Mouse (Mus musculus) urinary bladder, postnatal 36 days (tissue): ENCODE measurements around the gene Ube4a.

Source experiments
- DNase-seq, 2 experiments: peaks; one replicate each; pipeline ENCODE4 v3.0.0; 2022; ENCODE audit warnings: low spot score in 2 of 2, mixed read lengths in 1 of 2

Gene Ube4a

GRCm38 (mm10) chr9:44900402-44900801 is 65.0 kb downstream of the Ube4a start:
- no peak for DNase-seq

GRCm38 (mm10) chr9:44899716-44900115 is 65.7 kb downstream of the Ube4a start:
- DNase-seq, result no peak

- no peak for DNase-seq
Measured at GRCm38 (mm10) chr9:44897024-44897423, 68.4 kb downstream of the Ube4a start.

- DNase-seq, result no peak
Measured at GRCm38 (mm10) chr9:44892664-44893063, 72.7 kb downstream of the Ube4a start.

- DNase-seq, result no peak
Measured at GRCm38 (mm10) chr9:44891210-44891609, 74.2 kb downstream of the Ube4a start.

- DNase-seq, result no peak
Measured at GRCm38 (mm10) chr9:44890122-44890521, 75.3 kb downstream of the Ube4a start.

- DNase-seq, result no peak
Measured at GRCm38 (mm10) chr9:44888114-44888624, 77.2 kb downstream of the Ube4a start.

- no peak for DNase-seq
Measured at GRCm38 (mm10) chr9:44882981-44883569, 82.3 kb downstream of the Ube4a start.

- peak; percentile 11 to 23 for DNase-seq
Measured at GRCm38 (mm10) chr9:44882436-44882980, 82.9 kb downstream of the Ube4a start.

- peak; percentile 47 to 67 for DNase-seq
Measured at GRCm38 (mm10) chr9:44881941-44882435, 83.4 kb downstream of the Ube4a start.

GRCm38 (mm10) chr9:44881221-44881871 is 84.1 kb downstream of the Ube4a start, which contains the start of gene Kmt2a:
Gene Kmt2a (minus strand): TSS chr9:44881296.
- peak; percentile 98 for DNase-seq

GRCm38 (mm10) chr9:44880309-44881081 is 84.9 kb downstream of the Ube4a start:
- peak in 1 of 2 experiments; percentile 9 for DNase-seq

- no peak for DNase-seq
Measured at GRCm38 (mm10) chr9:44879694-44880271, 85.6 kb downstream of the Ube4a start.

GRCm38 (mm10) chr9:44878776-44879500 is 86.5 kb downstream of the Ube4a start:
- no peak for DNase-seq

- no peak for DNase-seq
Measured at GRCm38 (mm10) chr9:44877686-44878085, 87.7 kb downstream of the Ube4a start.

GRCm38 (mm10) chr9:44875476-44875875 is 89.9 kb downstream of the Ube4a start:
- no peak for DNase-seq

- no peak for DNase-seq
Measured at GRCm38 (mm10) chr9:44874198-44874597, 91.2 kb downstream of the Ube4a start.

- DNase-seq, result no peak
Measured at GRCm38 (mm10) chr9:44873665-44874064, 91.7 kb downstream of the Ube4a start.
